Mouse (Mus musculus): ENCODE results near the gene Mrps23.

DNA sequence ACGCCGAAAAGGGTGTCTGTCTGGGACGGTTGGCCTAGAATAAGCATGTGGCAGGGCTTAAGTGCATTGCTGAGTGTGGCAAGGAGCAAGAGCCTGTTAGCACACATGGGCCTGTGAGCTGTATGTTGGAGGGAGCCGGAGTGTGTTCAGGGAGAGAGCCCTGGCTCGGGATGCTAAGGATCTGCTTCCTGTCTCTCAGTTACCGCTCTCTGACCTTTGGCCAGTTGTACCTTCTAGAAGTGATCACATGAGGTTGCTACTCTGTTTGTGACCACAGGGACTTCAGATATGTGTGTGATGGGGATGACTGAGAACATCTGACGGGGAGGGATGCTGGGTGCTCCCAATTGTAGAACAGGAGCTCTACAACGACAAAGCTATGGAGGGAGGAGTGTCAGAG, 48.2 kb upstream of the Mrps23 start:
- TF ChIP-seq CTCF (IDR thresholded peaks at IDR 0.05; ENCODE audit: low read depth, low read length) (no peak), GATA1 (IDR thresholded peaks at IDR 0.05; ENCODE audit: borderline replicate concordance, low read length) (no peak), POLR2AphosphoS5 (IDR thresholded peaks at IDR 0.05; ENCODE audit: insufficient replicate concordance, low read depth, low read length) (no peak)
